Mouse (Mus musculus) kidney, postnatal 36 days (tissue): ENCODE results near the gene Cul4a.
A peak's percentile ranks its signal among the peaks of the same experiment; 100 is the strongest.

Experiments used
- DNase-seq, 2 experiments: peaks; one replicate each; pipeline ENCODE4 v3.0.0; 2021 to 2022; ENCODE audit warnings: mixed read lengths in 2 of 2

Cul4a gene

GRCm38 (mm10) chr8:13139641-13140182, 34.3 kb downstream of the Cul4a start:
- no peak for DNase-seq

GRCm38 (mm10) chr8:13141681-13142080, 36.3 kb downstream of the Cul4a start:
- no peak for DNase-seq

GRCm38 (mm10) chr8:13148476-13148875, 43.1 kb downstream of the Cul4a start:
- DNase-seq: no peak

GRCm38 (mm10) chr8:13149287-13149686, 43.9 kb downstream of the Cul4a start:
- peak in 1 of 2 experiments; percentile 16 for DNase-seq

- no peak for DNase-seq
Measured at GRCm38 (mm10) chr8:13149866-13150265, 44.4 kb downstream of the Cul4a start.

- DNase-seq: no peak
Measured at GRCm38 (mm10) chr8:13150929-13151328, 45.5 kb downstream of the Cul4a start.

GRCm38 (mm10) chr8:13154099-13154498, 48.7 kb downstream of the Cul4a start:
- DNase-seq: no peak

- DNase-seq: no peak
Measured at GRCm38 (mm10) chr8:13155358-13155757, 49.9 kb downstream of the Cul4a start.

- no peak for DNase-seq
Measured at GRCm38 (mm10) chr8:13156327-13157097, 51.1 kb downstream of the Cul4a start.

GRCm38 (mm10) chr8:13158718-13159376, 53.4 kb downstream of the Cul4a start, which contains the start of gene Lamp1:
Lamp1 (plus strand) TSS chr8:13159161.
- DNase-seq: peak; percentile 100

- peak in 1 of 2 experiments; percentile 40 for DNase-seq
Measured at GRCm38 (mm10) chr8:13159377-13159881, 54.0 kb downstream of the Cul4a start.

GRCm38 (mm10) chr8:13160691-13161090, 55.3 kb downstream of the Cul4a start:
- DNase-seq: no peak

GRCm38 (mm10) chr8:13162098-13162497, 56.7 kb downstream of the Cul4a start:
- peak; percentile 46 to 59 for DNase-seq

GRCm38 (mm10) chr8:13163563-13163962, 58.1 kb downstream of the Cul4a start:
- DNase-seq: peak in 1 of 2 experiments; percentile 39

GRCm38 (mm10) chr8:13164361-13164760, 58.9 kb downstream of the Cul4a start:
- no peak for DNase-seq

GRCm38 (mm10) chr8:13170510-13170909, 65.1 kb downstream of the Cul4a start:
- no peak for DNase-seq

GRCm38 (mm10) chr8:13174305-13174704, 68.9 kb downstream of the Cul4a start:
- DNase-seq: peak in 1 of 2 experiments; percentile 43

GRCm38 (mm10) chr8:13174811-13175210, 69.4 kb downstream of the Cul4a start:
- peak; percentile 62 to 72 for DNase-seq

- peak; percentile 42 to 49 for DNase-seq
Measured at GRCm38 (mm10) chr8:13175650-13176049, 70.2 kb downstream of the Cul4a start.

- DNase-seq: no peak
Measured at GRCm38 (mm10) chr8:13177173-13177852, 71.9 kb downstream of the Cul4a start.

GRCm38 (mm10) chr8:13178137-13178536, 72.7 kb downstream of the Cul4a start:
- DNase-seq: no peak

GRCm38 (mm10) chr8:13179482-13179881, 74.1 kb downstream of the Cul4a start:
- DNase-seq: no peak

GRCm38 (mm10) chr8:13179948-13180347, 74.5 kb downstream of the Cul4a start:
- DNase-seq: no peak
